Mouse (Mus musculus) megakaryocyte, embryonic 14.5 days (primary cell): Measurements from ENCODE around the gene Gm20604. TPM values are rescaled to one million over a fixed set of nuclear protein-coding genes. Genes with fewer than 3 reads are reported as not detected.

Experiments
- H3K27me3 ChIP-seq: replicated peaks from 2 replicates; pipeline ENCODE3; 2012; ENCODE audit warnings: inconsistent platforms
- H3K36me3 ChIP-seq: replicated peaks from 2 replicates; pipeline ENCODE3; 2012; ENCODE audit warnings: low read length, inconsistent platforms, mixed read lengths
- H3K4me1 ChIP-seq: 2 replicates; pipeline ENCODE4 v1.6.1; 2012; ENCODE audit warnings: inconsistent platforms
- H3K4me3 ChIP-seq: replicated peaks from 2 replicates; pipeline ENCODE3; 2012; ENCODE audit warnings: moderate library complexity, mild to moderate bottlenecking, inconsistent platforms
- H3K9me3 ChIP-seq: 2 replicates; pipeline ENCODE4 v1.6.1; 2012; ENCODE audit warnings: inconsistent platforms
- FLI1 ChIP-seq: IDR thresholded peaks from 2 replicates; pipeline ENCODE4 v1.6.1; 2012; ENCODE audit warnings: low read length, inconsistent platforms, mixed read lengths
- GATA1 ChIP-seq: IDR thresholded peaks from 3 replicates; pipeline ENCODE4 v1.6.1; 2012; ENCODE audit warnings: mixed read lengths, low read length, inconsistent platforms, borderline replicate concordance
- polyA plus RNA-seq: library from polyadenylated mRNA; stranded (reverse); fragments of >175 nt; gene quantifications from 2 replicates; pipeline ENCODE4 v1.2.3, GENCODE M21; 2012; ENCODE audit warnings: low replicate concordance; ENCODE audit not compliant: insufficient read depth

The Gm20604 gene
- 0.82 TPM in 1 of 2 replicates, not detected in the other for polyA plus RNA-seq

DNA sequence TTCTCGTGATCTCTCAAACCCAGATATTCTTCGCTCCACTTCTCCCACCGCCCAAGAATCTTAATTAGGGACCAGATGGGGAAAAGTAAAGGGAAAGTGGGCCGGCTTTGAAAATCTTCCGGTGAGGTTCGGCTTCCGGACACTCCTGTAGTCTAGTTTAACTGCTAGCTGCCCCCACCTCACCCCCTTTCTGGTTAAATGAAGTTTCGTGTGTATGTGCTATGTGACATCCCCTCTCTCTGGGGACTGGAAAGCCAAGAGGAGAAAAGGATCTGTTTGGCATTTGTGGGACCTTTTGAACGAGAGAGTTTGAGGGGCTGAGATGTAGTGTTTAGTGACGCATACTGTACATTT lies at the start of gene Gm20604:
Gene Gm20604 (minus strand): TSS at position 270 of the 354 bp plus-strand sequence.
- no peaks in the 10 kb centered on the region for H3K9me3 ChIP-seq
- H3K36me3 ChIP-seq = peaks cover 48% of the 10 kb centered on the region
- no peak for TF ChIP-seq FLI1
- no peak for TF ChIP-seq GATA1
- H3K4me3 ChIP-seq = peak within 1 kb of the TSS; percentile 100
- H3K4me1 ChIP-seq = peaks cover 42% of the 10 kb centered on the region
- no peaks in the 10 kb centered on the region for H3K27me3 ChIP-seq

- Histone ChIP-seq H3K27me3 (no peaks in the 10 kb centered on the region), H3K4me3 (no peak overlapping the region), H3K36me3 (peaks cover 57% of the 10 kb centered on the region), H3K9me3 (no peaks in the 10 kb centered on the region), H3K4me1 (peaks cover 38% of the 10 kb centered on the region)
- 0 out of 3 replicates have a peak, but pooled peaks have one; percentile 36 for TF ChIP-seq GATA1
- no peak for TF ChIP-seq FLI1
Observed at GRCm38 (mm10) chr12:102799528-102799927, 41.1 kb upstream of the Gm20604 start.

- no peaks in the 10 kb centered on the region for H3K9me3 ChIP-seq
- H3K36me3 ChIP-seq = peaks cover 97% of the 10 kb centered on the region
- H3K4me3 ChIP-seq = no peak overlapping the region
- H3K27me3 ChIP-seq = no peaks in the 10 kb centered on the region
- peaks cover 8% of the 10 kb centered on the region; the same call in 1 of the 2 replicates for H3K4me1 ChIP-seq
- TF ChIP-seq FLI1 = no peak
- no peak for TF ChIP-seq GATA1
Observed at GRCm38 (mm10) chr12:102787927-102788326, 29.5 kb upstream of the Gm20604 start.

DNA sequence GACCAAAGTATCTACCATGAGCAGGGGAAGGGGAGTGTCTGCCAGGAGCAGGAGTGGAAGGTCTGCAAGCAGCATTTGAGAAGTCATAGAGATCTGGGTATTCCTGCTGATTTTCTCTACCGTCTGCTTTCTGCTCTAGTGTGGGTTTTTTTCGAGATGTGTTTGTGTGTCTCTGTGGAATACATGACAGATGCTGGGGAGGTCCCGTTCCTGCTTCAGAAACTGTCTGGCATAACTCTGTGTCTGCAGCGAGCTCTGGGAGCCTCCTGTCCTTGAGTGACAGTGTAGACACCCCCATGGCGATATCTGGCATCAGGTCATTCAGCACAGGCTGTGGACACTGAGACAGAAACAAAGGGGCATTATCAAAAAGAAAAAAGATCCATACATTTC lies 27.1 kb upstream of the Gm20604 start:
- Histone ChIP-seq H3K4me1 (peaks cover 8% of the 10 kb centered on the region; the same call in 1 of the 2 replicates), H3K4me3 (no peak overlapping the region), H3K27me3 (no peaks in the 10 kb centered on the region), H3K36me3 (peaks cover 94% of the 10 kb centered on the region), H3K9me3 (no peaks in the 10 kb centered on the region)
- TF ChIP-seq GATA1 (no peak), FLI1 (no peak)

GRCm38 (mm10) chr12:102784899-102785592 lies 26.6 kb upstream of the Gm20604 start:
- H3K36me3 ChIP-seq = peaks cover 94% of the 10 kb centered on the region
- H3K27me3 ChIP-seq = no peaks in the 10 kb centered on the region
- H3K9me3 ChIP-seq = no peaks in the 10 kb centered on the region
- H3K4me3 ChIP-seq = no peak overlapping the region
- TF ChIP-seq GATA1 (no peak), FLI1 (no peak)
- H3K4me1 ChIP-seq = peaks cover 8% of the 10 kb centered on the region; the same call in 1 of the 2 replicates

DNA sequence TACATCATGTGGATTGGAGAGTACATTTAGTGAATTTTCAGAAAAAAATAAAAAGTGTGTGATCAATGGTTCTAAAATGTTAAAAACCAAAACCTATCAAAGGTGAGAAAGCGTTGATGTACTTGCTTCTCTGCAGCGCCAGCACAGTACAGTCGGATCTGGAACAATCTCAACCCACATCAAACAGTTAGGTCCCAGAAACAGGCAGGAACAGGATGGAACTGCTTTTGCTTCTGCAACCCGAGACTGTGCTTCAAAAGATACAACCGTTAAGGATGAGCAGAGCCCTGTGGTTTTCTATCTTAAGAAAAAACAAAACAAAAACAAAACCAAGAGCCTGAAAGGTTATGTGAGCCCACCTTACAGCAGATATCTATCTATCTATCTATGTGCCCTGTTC lies 24.4 kb upstream of the Gm20604 start:
- Histone ChIP-seq H3K9me3 (no peaks in the 10 kb centered on the region), H3K4me1 (peaks cover 30% of the 10 kb centered on the region), H3K4me3 (no peak overlapping the region), H3K27me3 (no peaks in the 10 kb centered on the region), H3K36me3 (peaks cover 93% of the 10 kb centered on the region)
- TF ChIP-seq FLI1 (no peak), GATA1 (no peak)

DNA sequence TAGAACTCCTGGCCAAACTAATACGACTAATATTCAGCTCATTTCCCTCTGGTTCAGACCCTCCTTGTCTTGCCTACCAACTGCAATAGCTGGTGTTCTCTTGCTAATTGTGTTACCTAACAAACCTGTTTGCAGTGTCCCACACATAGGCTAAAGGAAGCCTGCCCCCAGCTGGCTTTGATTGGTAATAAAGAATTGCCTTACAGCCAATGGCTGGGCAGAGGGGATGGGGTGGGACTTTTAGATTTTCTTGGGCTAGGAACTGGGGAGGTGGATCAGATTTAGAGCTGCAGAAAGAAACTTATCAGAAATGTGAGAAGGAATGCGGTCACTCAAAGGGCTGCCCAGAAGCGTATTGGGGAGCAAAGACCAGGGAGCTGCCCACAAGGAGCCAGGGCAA lies 21.0 kb upstream of the Gm20604 start:
- no peaks in the 10 kb centered on the region for H3K27me3 ChIP-seq
- peaks cover 93% of the 10 kb centered on the region for H3K36me3 ChIP-seq
- peaks cover 34% of the 10 kb centered on the region for H3K4me1 ChIP-seq
- TF ChIP-seq GATA1 = no peak
- no peak for TF ChIP-seq FLI1
- H3K4me3 ChIP-seq = no peak overlapping the region
- no peaks in the 10 kb centered on the region for H3K9me3 ChIP-seq

DNA sequence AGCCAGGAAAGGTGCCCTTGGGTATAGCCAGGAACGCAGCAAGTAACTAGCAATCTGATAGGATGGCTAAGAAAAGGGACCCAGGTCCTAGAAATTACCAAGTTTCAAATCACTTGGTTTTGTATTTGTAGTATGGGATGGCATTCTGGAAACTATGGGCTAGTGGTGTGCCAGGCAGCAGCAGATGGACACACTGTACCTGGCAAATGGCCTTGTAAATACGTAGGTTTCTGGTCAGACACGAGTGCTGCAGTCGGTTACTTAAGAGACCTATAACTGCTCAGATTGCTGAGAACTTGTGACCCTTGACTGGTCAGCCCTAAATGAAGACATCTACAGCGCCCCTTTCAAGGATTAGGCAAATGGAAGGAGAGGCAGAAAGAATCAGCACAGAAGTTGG lies 19.7 kb upstream of the Gm20604 start:
- H3K36me3 ChIP-seq = peaks cover 92% of the 10 kb centered on the region

DNA sequence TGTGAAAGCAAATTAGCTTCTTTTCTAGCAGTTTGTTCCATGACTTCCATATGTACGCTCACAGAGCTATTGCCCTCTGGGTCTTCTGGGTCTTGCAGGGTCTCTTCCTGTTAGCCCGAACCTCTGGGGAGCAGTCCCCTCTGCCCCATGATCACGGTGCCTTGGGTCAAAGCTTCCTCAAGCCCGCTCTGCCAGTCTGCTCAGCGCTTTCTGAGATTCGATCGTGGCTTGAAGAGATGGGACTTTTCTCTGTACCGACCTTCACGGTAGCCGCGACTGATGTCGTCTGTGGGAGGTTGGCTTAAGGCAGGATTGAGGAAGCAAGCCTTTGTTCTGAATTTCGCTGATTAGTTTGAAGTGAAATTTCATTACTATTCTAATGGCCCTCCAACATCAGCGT lies 17.6 kb upstream of the Gm20604 start:
- peaks cover 56% of the 10 kb centered on the region for H3K4me1 ChIP-seq
- H3K36me3 ChIP-seq = peaks cover 94% of the 10 kb centered on the region
- no peaks in the 10 kb centered on the region for H3K27me3 ChIP-seq
- no peak overlapping the region for H3K4me3 ChIP-seq
- TF ChIP-seq GATA1 (no peak), FLI1 (no peak)
- no peaks in the 10 kb centered on the region; the same call in 1 of the 2 replicates for H3K9me3 ChIP-seq

More for the DNA sequence above, 19.7 kb upstream of the Gm20604 start:
- no peaks in the 10 kb centered on the region for H3K27me3 ChIP-seq
- H3K4me3 ChIP-seq = no peak overlapping the region
- peaks cover 37% of the 10 kb centered on the region for H3K4me1 ChIP-seq
- no peak for TF ChIP-seq FLI1
- TF ChIP-seq GATA1 = no peak
- no peaks in the 10 kb centered on the region for H3K9me3 ChIP-seq

DNA sequence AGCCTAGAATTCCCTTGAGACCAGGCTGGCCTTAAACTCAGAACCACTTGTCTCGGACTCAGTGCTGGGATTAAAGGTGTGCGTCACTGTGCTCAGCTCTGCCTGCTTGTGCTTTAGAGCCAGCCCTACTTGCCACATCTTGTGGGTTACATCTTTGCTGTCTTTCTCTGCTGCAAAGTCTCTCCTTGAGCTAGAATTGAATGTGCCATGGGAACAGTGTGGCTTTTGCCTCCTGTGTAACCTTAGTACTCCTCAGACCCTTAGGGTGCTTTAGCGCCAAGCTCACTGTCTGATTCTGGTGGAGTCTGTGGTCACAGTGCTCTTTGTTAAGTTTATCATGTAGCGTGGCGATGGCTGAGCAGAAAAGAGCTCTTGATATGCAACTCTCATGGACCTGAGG lies 14.2 kb upstream of the Gm20604 start:
- peaks cover 99% of the 10 kb centered on the region for H3K36me3 ChIP-seq
- H3K4me1 ChIP-seq = peaks cover 32% of the 10 kb centered on the region
- no peak for TF ChIP-seq FLI1
- TF ChIP-seq GATA1 = no peak
- H3K9me3 ChIP-seq = no peaks in the 10 kb centered on the region; the same call in 1 of the 2 replicates
- no peak overlapping the region for H3K4me3 ChIP-seq
- no peaks in the 10 kb centered on the region for H3K27me3 ChIP-seq

- no peaks in the 10 kb centered on the region; the same call in 1 of the 2 replicates for H3K9me3 ChIP-seq
- no peaks in the 10 kb centered on the region for H3K27me3 ChIP-seq
- H3K4me1 ChIP-seq = peaks cover 30% of the 10 kb centered on the region
- no peak overlapping the region for H3K4me3 ChIP-seq
- TF ChIP-seq FLI1 (no peak), GATA1 (no peak)
- H3K36me3 ChIP-seq = peaks cover 99% of the 10 kb centered on the region
Observed at GRCm38 (mm10) chr12:102771601-102772000, 13.1 kb upstream of the Gm20604 start.
